Mouse (Mus musculus): ENCODE results near the gene Sec24d. TPM values are rescaled to one million over a fixed set of nuclear protein-coding genes. Genes with fewer than 3 reads are reported as not detected.

Gene Sec24d
- 66.1 and 73.4 TPM in 2 replicates for polyA plus RNA-seq (2014; fragmentation: Nextera tagmentation; extraction: Ambion mirVana)

DNA sequence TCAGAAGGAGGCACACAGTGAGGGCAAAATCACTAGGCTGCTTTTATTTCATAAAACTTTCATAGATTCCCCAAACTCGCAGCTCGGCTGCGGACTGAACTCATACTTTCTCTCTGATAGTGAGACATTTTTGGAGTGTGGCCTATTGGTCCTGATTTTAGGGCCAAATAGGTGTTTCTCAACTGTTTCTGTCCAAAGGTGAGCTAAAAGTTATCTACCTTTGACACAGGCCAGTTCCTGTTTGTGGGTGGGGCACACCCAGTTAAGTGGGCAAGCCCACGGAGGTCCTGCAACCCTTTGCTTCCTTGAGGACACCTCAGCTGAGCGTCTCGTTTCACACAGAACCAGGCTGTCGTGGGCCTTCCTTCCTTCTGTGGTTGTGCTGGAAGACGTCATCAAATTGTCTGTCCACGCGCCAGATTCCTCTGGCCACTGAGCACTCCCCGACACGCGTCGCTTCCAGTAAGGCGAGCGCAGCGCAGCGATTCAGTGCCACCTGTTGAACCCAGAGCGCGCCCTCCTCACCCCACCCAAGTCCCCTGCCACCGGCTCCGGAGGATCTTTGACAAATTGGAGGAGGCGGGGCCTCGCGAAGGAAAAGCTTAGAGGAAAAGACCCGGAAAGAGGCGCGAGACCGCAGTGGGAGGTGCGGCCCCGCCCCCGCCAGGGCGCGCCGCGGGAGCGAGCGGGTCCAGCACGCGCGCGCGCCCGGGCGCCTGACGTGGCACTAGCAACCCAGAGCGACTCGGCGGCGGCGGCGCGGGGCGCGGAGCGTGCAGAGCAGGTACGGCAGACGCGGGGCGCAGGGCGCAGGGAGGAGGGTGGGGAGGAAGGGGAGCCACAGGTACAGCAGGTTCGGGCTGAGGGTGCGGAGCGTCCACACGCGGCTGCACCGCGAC is at the start of gene Sec24d:
Gene Sec24d, plus strand, starts transcription at position 703 of the 899 bp plus-strand sequence.
- Histone ChIP-seq H3K4me2 (peak within 1 kb of the TSS; percentile 73), H3K9me3 (replicated peaks; ENCODE audit: control insufficient read depth, low read length) (no peaks in the 10 kb centered on the region), H3K27ac (ENCODE audit: low read depth, low read length) (peak within 1 kb of the TSS; percentile 72), H3K4me1 (ENCODE audit: control insufficient read depth, insufficient read depth, low read length) (peaks cover 8% of the 10 kb centered on the region), H3K9ac (ENCODE audit: low read depth, low read length) (peak within 1 kb of the TSS; percentile 85), H3K4me3 (ENCODE audit: low read depth, low read length) (peak within 1 kb of the TSS; percentile 80), H3K36me3 (ENCODE audit: control insufficient read depth, insufficient read depth, low read length) (peaks cover 15% of the 10 kb centered on the region; the same call in 1 of the 2 replicates), H3K27me3 (ENCODE audit: control insufficient read depth, insufficient read depth, low read length) (no peaks in the 10 kb centered on the region)
- WGBS (ENCODE audit: insufficient replicate concordance): 4% methylated on average over 64 of the region's 68 CpGs
- ATAC-seq (replicated peaks; ENCODE audit: insufficient number of reproducible peaks, low FRiP score, low TSS enrichment): peak; percentile 83

DNA sequence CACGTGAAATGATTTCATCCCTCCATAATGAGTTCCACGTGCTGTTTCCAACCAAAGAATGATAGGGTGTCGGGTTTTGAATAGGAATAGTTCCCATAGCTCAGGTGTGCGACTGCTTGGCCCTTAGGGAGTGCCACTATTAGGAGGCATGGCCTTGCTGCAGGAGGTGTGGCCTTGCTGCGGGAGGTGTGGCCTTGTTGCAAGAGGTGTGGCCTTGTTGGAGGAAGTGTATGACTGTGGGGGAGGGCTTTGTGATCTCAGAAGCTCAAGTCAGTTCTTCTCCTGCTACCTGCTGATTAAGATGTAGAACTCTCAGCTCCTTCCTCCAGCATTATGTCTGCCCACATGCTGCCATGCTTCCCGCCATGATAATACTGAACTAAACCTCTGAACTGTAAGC is 48.6 kb upstream of the Sec24d start:
- Histone ChIP-seq H3K4me3 (ENCODE audit: low read depth, low read length) (no peak overlapping the region), H3K4me2 (no peak overlapping the region), H3K27ac (ENCODE audit: low read depth, low read length) (no peak overlapping the region), H3K9me3 (replicated peaks; ENCODE audit: control insufficient read depth, low read length) (no peaks in the 10 kb centered on the region), H3K9ac (ENCODE audit: low read depth, low read length) (no peak overlapping the region), H3K4me1 (ENCODE audit: control insufficient read depth, insufficient read depth, low read length) (no peaks in the 10 kb centered on the region), H3K27me3 (ENCODE audit: control insufficient read depth, insufficient read depth, low read length) (no peaks in the 10 kb centered on the region), H3K36me3 (ENCODE audit: control insufficient read depth, insufficient read depth, low read length) (no peaks in the 10 kb centered on the region)
- 57% methylated on average over 6 of the region's 6 CpGs for WGBS (ENCODE audit: insufficient replicate concordance)
- no peak for ATAC-seq (replicated peaks; ENCODE audit: insufficient number of reproducible peaks, low FRiP score, low TSS enrichment)

DNA sequence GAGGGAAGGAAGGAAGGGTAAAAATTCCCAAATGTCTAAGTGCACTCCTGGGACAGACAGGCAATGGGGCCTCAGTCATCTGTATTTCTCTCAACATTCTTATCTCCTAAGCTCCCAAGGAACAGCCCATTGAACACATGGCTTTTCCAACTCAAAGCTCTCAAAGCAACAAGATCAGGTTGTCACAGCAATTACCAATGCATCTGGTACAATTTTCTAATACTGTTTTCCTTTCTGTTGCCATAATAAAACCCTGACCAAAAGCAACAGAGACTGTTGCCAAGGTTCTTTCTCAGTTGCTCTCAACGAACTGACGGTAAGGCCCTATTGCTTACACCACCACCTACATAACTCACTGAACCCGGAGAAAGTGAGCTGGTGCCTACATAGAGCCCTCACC is 40.0 kb upstream of the Sec24d start:
- H3K4me3 ChIP-seq (ENCODE audit: low read depth, low read length): no peak overlapping the region
- H3K27ac ChIP-seq (ENCODE audit: low read depth, low read length): no peak overlapping the region
- WGBS (ENCODE audit: insufficient replicate concordance): 71% methylated on average over 3 of the region's 3 CpGs
- H3K27me3 ChIP-seq (ENCODE audit: control insufficient read depth, insufficient read depth, low read length): no peaks in the 10 kb centered on the region
- no peaks in the 10 kb centered on the region for H3K9me3 ChIP-seq (replicated peaks; ENCODE audit: control insufficient read depth, low read length)
- 0 out of 2 replicates have a peak, but pooled peaks cover 2% of the 10 kb centered on the region for H3K4me1 ChIP-seq (ENCODE audit: control insufficient read depth, insufficient read depth, low read length)
- no peaks in the 10 kb centered on the region for H3K36me3 ChIP-seq (ENCODE audit: control insufficient read depth, insufficient read depth, low read length)
- H3K9ac ChIP-seq (ENCODE audit: low read depth, low read length): no peak overlapping the region
- H3K4me2 ChIP-seq: no peak overlapping the region
- no peak for ATAC-seq (replicated peaks; ENCODE audit: insufficient number of reproducible peaks, low FRiP score, low TSS enrichment)

DNA sequence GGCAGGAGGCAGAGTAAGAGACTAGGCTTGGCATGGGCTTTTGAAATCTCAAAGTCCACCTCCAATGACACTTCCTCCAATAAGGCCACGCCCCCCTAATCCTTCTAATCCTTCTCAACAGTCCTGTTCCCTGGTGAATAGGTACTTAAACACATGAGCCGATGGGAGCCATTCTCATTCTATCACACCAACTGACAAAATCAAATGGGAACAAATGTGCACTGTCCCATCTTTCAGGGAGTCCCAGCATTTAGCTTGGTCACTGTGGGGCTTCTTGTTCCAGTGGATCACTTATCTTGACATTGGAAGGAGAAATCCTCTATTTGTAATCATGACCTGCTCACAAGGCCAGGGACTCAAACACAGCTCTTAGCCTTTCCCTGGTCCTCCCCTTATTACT is 35.6 kb upstream of the Sec24d start:
- peaks cover 10% of the 10 kb centered on the region; the same call in 1 of the 2 replicates for H3K4me1 ChIP-seq (ENCODE audit: control insufficient read depth, insufficient read depth, low read length)
- no peak overlapping the region for H3K9ac ChIP-seq (ENCODE audit: low read depth, low read length)
- H3K27ac ChIP-seq (ENCODE audit: low read depth, low read length): no peak overlapping the region
- WGBS (ENCODE audit: insufficient replicate concordance): 85% methylated on average over 2 of the region's 2 CpGs
- no peaks in the 10 kb centered on the region for H3K9me3 ChIP-seq (replicated peaks; ENCODE audit: control insufficient read depth, low read length)
- ATAC-seq (replicated peaks; ENCODE audit: insufficient number of reproducible peaks, low FRiP score, low TSS enrichment): no peak
- H3K36me3 ChIP-seq (ENCODE audit: control insufficient read depth, insufficient read depth, low read length): no peaks in the 10 kb centered on the region
- H3K4me2 ChIP-seq: no peak overlapping the region
- no peak overlapping the region for H3K4me3 ChIP-seq (ENCODE audit: low read depth, low read length)
- no peaks in the 10 kb centered on the region for H3K27me3 ChIP-seq (ENCODE audit: control insufficient read depth, insufficient read depth, low read length)

DNA sequence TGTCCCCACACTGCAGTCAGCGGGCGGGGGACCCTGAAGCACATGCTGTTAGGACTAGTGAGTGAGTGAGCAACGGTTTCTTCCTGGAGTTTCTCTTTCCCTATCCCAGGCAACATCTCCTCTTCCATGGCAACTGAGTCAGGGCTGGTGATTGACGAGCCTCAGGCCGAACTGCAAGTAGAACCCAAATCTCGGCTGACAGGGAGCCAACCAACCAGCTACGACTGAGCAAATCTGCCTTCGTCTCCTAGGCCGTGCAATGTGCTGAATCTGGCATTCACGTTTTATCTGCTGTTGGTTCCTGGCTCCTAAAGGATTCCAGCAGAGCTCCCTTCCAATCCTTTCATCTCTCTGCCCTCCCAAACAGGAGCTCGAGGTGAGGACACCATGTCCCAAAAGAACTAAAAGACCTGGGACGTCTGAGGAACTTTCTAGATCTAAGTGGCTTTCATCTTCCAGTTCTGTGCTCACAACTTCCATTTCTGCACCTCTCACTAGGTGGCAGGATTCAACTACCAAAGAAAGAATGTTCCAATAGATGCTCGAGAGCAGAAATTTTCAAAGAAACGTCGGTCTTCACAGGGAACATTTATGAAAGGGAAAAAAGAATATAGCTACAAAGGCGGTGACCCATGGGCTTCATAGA is 32.9 kb upstream of the Sec24d start:
- Histone ChIP-seq H3K9me3 (replicated peaks; ENCODE audit: control insufficient read depth, low read length) (no peaks in the 10 kb centered on the region), H3K4me3 (ENCODE audit: low read depth, low read length) (0 out of 2 replicates have a peak overlapping the region, but pooled peaks have one; percentile 17), H3K27ac (ENCODE audit: low read depth, low read length) (peak overlapping the region; percentile 17), H3K36me3 (ENCODE audit: control insufficient read depth, insufficient read depth, low read length) (no peaks in the 10 kb centered on the region), H3K4me2 (peak overlapping the region; percentile 48), H3K9ac (ENCODE audit: low read depth, low read length) (peak overlapping the region; percentile 35; the same call in 1 of the 2 replicates), H3K27me3 (ENCODE audit: control insufficient read depth, insufficient read depth, low read length) (no peaks in the 10 kb centered on the region), H3K4me1 (ENCODE audit: control insufficient read depth, insufficient read depth, low read length) (peaks cover 12% of the 10 kb centered on the region; the same call in 1 of the 2 replicates)
- 23% methylated on average over 16 of the region's 16 CpGs for WGBS (ENCODE audit: insufficient replicate concordance)
- ATAC-seq (replicated peaks; ENCODE audit: insufficient number of reproducible peaks, low FRiP score, low TSS enrichment): no peak

DNA sequence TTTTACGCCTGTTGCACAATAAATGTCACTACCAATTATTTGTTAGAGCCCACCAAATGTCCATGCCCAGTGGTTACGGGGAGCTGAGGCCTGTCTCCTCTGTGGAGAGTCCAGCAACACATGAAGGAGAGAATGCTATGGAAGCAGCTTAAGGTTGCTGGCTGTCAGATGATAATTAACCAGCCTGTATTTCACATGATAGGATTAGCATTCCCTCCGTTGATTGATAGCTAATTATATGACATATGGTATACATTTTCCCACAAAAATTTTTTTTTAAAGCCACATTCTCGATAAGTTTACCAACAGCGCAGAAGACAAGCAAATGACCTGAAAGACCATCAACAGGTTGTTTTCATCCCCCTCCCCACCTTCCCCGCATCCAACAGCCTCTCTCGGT is 31.8 kb upstream of the Sec24d start:
- H3K27ac ChIP-seq (ENCODE audit: low read depth, low read length): 0 out of 2 replicates have a peak overlapping the region, but pooled peaks have one; percentile 17
- peak overlapping the region; percentile 76 for H3K9ac ChIP-seq (ENCODE audit: low read depth, low read length)
- peak overlapping the region; percentile 60 for H3K4me3 ChIP-seq (ENCODE audit: low read depth, low read length)
- no peaks in the 10 kb centered on the region for H3K27me3 ChIP-seq (ENCODE audit: control insufficient read depth, insufficient read depth, low read length)
- 16% methylated on average over 7 of the region's 7 CpGs for WGBS (ENCODE audit: insufficient replicate concordance)
- peak overlapping the region; percentile 73 for H3K4me2 ChIP-seq
- ATAC-seq (replicated peaks; ENCODE audit: insufficient number of reproducible peaks, low FRiP score, low TSS enrichment): no peak
- H3K9me3 ChIP-seq (replicated peaks; ENCODE audit: control insufficient read depth, low read length): no peaks in the 10 kb centered on the region
- H3K36me3 ChIP-seq (ENCODE audit: control insufficient read depth, insufficient read depth, low read length): no peaks in the 10 kb centered on the region
- peaks cover 10% of the 10 kb centered on the region; the same call in 1 of the 2 replicates for H3K4me1 ChIP-seq (ENCODE audit: control insufficient read depth, insufficient read depth, low read length)

DNA sequence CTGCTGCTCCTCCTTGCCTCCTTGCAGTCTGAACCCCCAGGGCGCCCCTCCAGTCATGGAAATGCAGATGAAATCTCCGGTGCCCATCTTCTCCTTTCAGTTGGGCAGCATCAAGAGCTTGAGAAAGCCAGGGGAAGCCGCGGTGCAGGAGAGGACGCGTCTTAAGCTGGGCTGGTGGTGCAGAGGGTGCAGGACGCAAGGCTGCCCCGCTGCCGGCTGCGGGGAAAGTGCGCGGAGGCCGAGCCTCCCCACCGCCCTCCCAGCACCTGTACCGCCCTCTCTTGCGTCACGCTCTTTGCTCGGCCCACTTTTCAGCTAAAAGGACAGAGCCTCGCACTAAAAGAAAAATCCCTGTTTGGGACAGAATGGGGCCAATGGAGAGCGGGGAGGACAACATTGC is 31.3 kb upstream of the Sec24d start, which contains the start of gene Synpo2:
Gene Synpo2, minus strand, starts transcription at position 229 of the 400 bp plus-strand sequence.
- Histone ChIP-seq H3K4me2 (peak within 1 kb of the TSS; percentile 73), H3K27me3 (ENCODE audit: control insufficient read depth, insufficient read depth, low read length) (no peaks in the 10 kb centered on the region), H3K36me3 (ENCODE audit: control insufficient read depth, insufficient read depth, low read length) (no peaks in the 10 kb centered on the region), H3K4me3 (ENCODE audit: low read depth, low read length) (peak within 1 kb of the TSS; percentile 60), H3K4me1 (ENCODE audit: control insufficient read depth, insufficient read depth, low read length) (peaks cover 10% of the 10 kb centered on the region; the same call in 1 of the 2 replicates), H3K9me3 (replicated peaks; ENCODE audit: control insufficient read depth, low read length) (no peaks in the 10 kb centered on the region), H3K27ac (ENCODE audit: low read depth, low read length) (0 out of 2 replicates have a peak within 1 kb of the TSS, but pooled peaks have one; percentile 41), H3K9ac (ENCODE audit: low read depth, low read length) (peak within 1 kb of the TSS; percentile 76)
- WGBS (ENCODE audit: insufficient replicate concordance): under 1% methylated on average over 20 of the region's 20 CpGs
- ATAC-seq (replicated peaks; ENCODE audit: insufficient number of reproducible peaks, low FRiP score, low TSS enrichment): peak; percentile 67

DNA sequence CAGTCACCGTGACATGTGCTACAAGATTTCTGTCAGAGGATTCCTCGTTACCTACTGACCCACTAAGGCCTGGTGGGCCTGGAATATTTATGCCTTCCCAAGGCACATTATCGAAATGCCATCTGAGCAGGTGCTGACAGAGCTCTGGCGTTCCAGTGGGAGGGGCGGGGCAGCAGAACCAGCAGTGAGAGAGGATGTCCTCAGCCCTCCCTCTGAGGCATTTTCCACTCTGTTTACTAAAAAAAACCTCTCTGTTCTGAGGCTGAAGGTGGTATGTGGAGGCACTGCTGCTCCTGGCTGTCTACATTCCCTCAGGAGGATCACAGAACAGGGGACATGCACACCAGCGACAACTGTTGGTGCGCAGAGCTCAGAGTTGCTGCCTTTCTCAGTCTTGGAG is 30.2 kb upstream of the Sec24d start:
- Histone ChIP-seq H3K27me3 (ENCODE audit: control insufficient read depth, insufficient read depth, low read length) (no peaks in the 10 kb centered on the region), H3K9ac (ENCODE audit: low read depth, low read length) (no peak overlapping the region), H3K4me3 (ENCODE audit: low read depth, low read length) (no peak overlapping the region), H3K36me3 (ENCODE audit: control insufficient read depth, insufficient read depth, low read length) (no peaks in the 10 kb centered on the region), H3K4me2 (peak overlapping the region; percentile 73), H3K4me1 (ENCODE audit: control insufficient read depth, insufficient read depth, low read length) (peaks cover 10% of the 10 kb centered on the region; the same call in 1 of the 2 replicates), H3K9me3 (replicated peaks; ENCODE audit: control insufficient read depth, low read length) (no peaks in the 10 kb centered on the region), H3K27ac (ENCODE audit: low read depth, low read length) (0 out of 2 replicates have a peak overlapping the region, but pooled peaks have one; percentile 41)
- ATAC-seq (replicated peaks; ENCODE audit: insufficient number of reproducible peaks, low FRiP score, low TSS enrichment): peak; percentile 28; the same call in 1 of the 2 replicates
- 12% methylated on average over 7 of the region's 7 CpGs for WGBS (ENCODE audit: insufficient replicate concordance)
